25 mouse cellular contexts compared by ENCODE assay signal in genomic region chr12:117835371-117835770, GRCm38 (mm10). TPM values are rescaled to one million over a fixed set of nuclear protein-coding genes. Genes with fewer than 3 reads are reported as not detected.
A peak's percentile ranks its signal among the peaks of the same experiment; 100 is the strongest.
DNase-seq lines count a peak whose midpoint lies in the region; ATAC-seq and TF ChIP-seq lines count a peak whose summit lies in the region.
"Had no signal": no experiment of that assay in that cellular context is flagged by ENCODE, and none has a peak within 500 bp of the region (broad histone marks: within the 10 kb centered on the region; RNA-seq: fewer than 3 reads in every experiment).

No protein-coding gene starts in this region.

- peak; percentile 59; the same call in 1 of the 2 replicates for ATAC-seq in lung, embryonic 14.5 days (ENCODE audit: insufficient read depth)
- ATAC-seq in intestine, embryonic 15.5 days: no peak
- ATAC-seq: activated CD4-positive, CD25-positive, alpha-beta regulatory T cell, adult 4 months; forebrain, embryonic 14.5 days; forebrain, postnatal 0 days; hindbrain, embryonic 16.5 days; intestine, embryonic 16.5 days had no signal

- no peak overlapping the region for H3K4me3 ChIP-seq in lung, embryonic 14.5 days (ENCODE audit: low read depth, low read length)
- H3K4me3 ChIP-seq in intestine, embryonic 15.5 days (replicated peaks): no peak overlapping the region
- H3K4me3 ChIP-seq: embryonic facial prominence, embryonic 12.5 days; embryonic facial prominence, embryonic 15.5 days; gastrocnemius, adult 2 months; heart, embryonic 10.5 days; hindbrain, embryonic 10.5 days; hindbrain, embryonic 13.5 days had no signal

- no peaks in the 10 kb centered on the region for H3K9me3 ChIP-seq in lung, embryonic 14.5 days (ENCODE audit: low read depth, low read length)
- no peaks in the 10 kb centered on the region for H3K9me3 ChIP-seq in intestine, embryonic 15.5 days
- H3K9me3 ChIP-seq: embryonic facial prominence, embryonic 12.5 days; embryonic facial prominence, embryonic 15.5 days; heart, embryonic 10.5 days; hindbrain, embryonic 10.5 days; hindbrain, embryonic 13.5 days had no signal

- no peak for TF ChIP-seq CTCF in lung, embryonic 14.5 days (IDR thresholded peaks at IDR 0.05; ENCODE audit: low read depth)

- H3K36me3 ChIP-seq in lung, embryonic 14.5 days (ENCODE audit: insufficient read depth): no peaks in the 10 kb centered on the region
- no peaks in the 10 kb centered on the region for H3K36me3 ChIP-seq in intestine, embryonic 15.5 days
- H3K36me3 ChIP-seq: embryonic facial prominence, embryonic 12.5 days; embryonic facial prominence, embryonic 15.5 days; heart, embryonic 10.5 days; hindbrain, embryonic 10.5 days; hindbrain, embryonic 13.5 days had no signal

- H3K4me2 ChIP-seq in lung, embryonic 14.5 days: no peak overlapping the region
- H3K4me2 ChIP-seq in intestine, embryonic 15.5 days (replicated peaks): no peak overlapping the region
- H3K4me2 ChIP-seq: embryonic facial prominence, embryonic 12.5 days; embryonic facial prominence, embryonic 15.5 days; hindbrain, embryonic 13.5 days had no signal

- no peak overlapping the region for H3K9ac ChIP-seq in lung, embryonic 14.5 days
- no peak overlapping the region for H3K9ac ChIP-seq in intestine, embryonic 15.5 days
- H3K9ac ChIP-seq: embryonic facial prominence, embryonic 12.5 days; embryonic facial prominence, embryonic 15.5 days; forebrain, postnatal 0 days; hindbrain, embryonic 13.5 days had no signal

- no peaks in the 10 kb centered on the region for H3K4me1 ChIP-seq in lung, embryonic 14.5 days (ENCODE audit: insufficient read depth)
- H3K4me1 ChIP-seq in intestine, embryonic 15.5 days (replicated peaks): no peaks in the 10 kb centered on the region
- H3K4me1 ChIP-seq: embryonic facial prominence, embryonic 12.5 days; embryonic facial prominence, embryonic 15.5 days; hindbrain, embryonic 13.5 days had no signal

- 9% methylated on average over 10 of the region's 10 CpGs for WGBS in lung, embryonic 14.5 days
- 29% methylated on average over 10 of the region's 10 CpGs for WGBS in intestine, embryonic 15.5 days

- no peak overlapping the region for H3K27ac ChIP-seq in lung, embryonic 14.5 days (ENCODE audit: low read depth)
- no peak overlapping the region for H3K27ac ChIP-seq in intestine, embryonic 15.5 days
- H3K27ac ChIP-seq: embryonic facial prominence, embryonic 12.5 days; embryonic facial prominence, embryonic 15.5 days; gastrocnemius, adult 2 months; heart, embryonic 10.5 days; hindbrain, embryonic 10.5 days; hindbrain, embryonic 13.5 days had no signal

- peak; percentile 52 for DNase-seq in adrenal gland, adult 2 months
- DNase-seq in adrenal gland, postnatal 25 days: no peak
- DNase-seq in heart, adult 11 months: peak; percentile 51
- DNase-seq in heart, adult 9 months (ENCODE audit: low spot score in 2 of 2): no peak
- no peak for DNase-seq in lung, embryonic 14.5 days
- DNase-seq in lung, postnatal 36 days: no peak
- DNase-seq in adrenal gland, postnatal 14 days: peak; percentile 58
- DNase-seq: cerebellum, adult 11 months; cerebellum, adult 2 months; cerebellum, adult 9-11 months; cerebellum, postnatal 25 days; forebrain, postnatal 0 days; gastrocnemius, adult 2 months; gastrocnemius, postnatal 14 days; heart, adult 18-20 months had no signal

- no peaks in the 10 kb centered on the region for H3K27me3 ChIP-seq in lung, embryonic 14.5 days (ENCODE audit: insufficient read depth, low read length)
- no peaks in the 10 kb centered on the region for H3K27me3 ChIP-seq in intestine, embryonic 15.5 days (replicated peaks)
- H3K27me3 ChIP-seq: embryonic facial prominence, embryonic 12.5 days; embryonic facial prominence, embryonic 15.5 days had no signal

RNA-seq across cellular contexts. Expression of gene Cdca7l, which starts 31.3 kb away (rescaled TPM):
- total RNA-seq in adrenal gland, adult 2 months (2021): 1 to 10 TPM; 2.1 to 2.3 TPM
- 1.3 and 2.0 TPM in 2 replicates for polyA plus RNA-seq in adrenal gland, adult 2 months (2012; rRNA removed)
- 5.0 and 7.5 TPM in 2 replicates for total RNA-seq in adrenal gland, postnatal 25 days (2021)
- 67.7 and 71.5 TPM in 2 replicates for polyA plus RNA-seq in lung, embryonic 14.5 days (2014; fragmentation: Nextera tagmentation; extraction: Ambion mirVana)
- total RNA-seq in adrenal gland, postnatal 14 days (2021): 6.7 and 6.9 TPM in 2 replicates
- 41.2 and 42.4 TPM in 2 replicates for polyA plus RNA-seq in intestine, embryonic 15.5 days (2015; fragmentation: Nextera tagmentation; extraction: Ambion mirVana)
- total RNA-seq: gastrocnemius, adult 2 months had no signal

Comparison
In these comparisons a context has a peak if more than half of its experiments do, and no peak if none do; other contexts are left out.
1. DNase-seq: peak in adrenal gland, adult 2 months (single experiment), heart, adult 11 months (single experiment) and adrenal gland, postnatal 14 days (single experiment); none in adrenal gland, postnatal 25 days (single experiment), heart, adult 9 months (0 of 2), lung, embryonic 14.5 days (single experiment) and lung, postnatal 36 days (single experiment).